Mouse (Mus musculus) midbrain, postnatal 0 days (tissue): Measurements from ENCODE around the gene Ehd4. TPM values are rescaled to one million over a fixed set of nuclear protein-coding genes. Genes with fewer than 3 reads are reported as not detected.

Source experiments
- ATAC-seq: fragments of 200-750 bp; cut with Nextera tagmentation; 2 replicates; pipeline ENCODE4 v1.8.0; 2017; ENCODE audit warnings: moderate number of reproducible peaks, mild to moderate bottlenecking, moderate TSS enrichment, moderate library complexity; ENCODE audit not compliant: low FRiP score
- DNase-seq: peaks from one replicate; pipeline ENCODE4 v3.0.0-alpha.2; 2015; ENCODE audit warnings: low spot score
- H3K27ac ChIP-seq: fragments of 300-500 bp; sonication (generic); 2 replicates; pipeline ENCODE4 v1.5.1; 2014; ENCODE audit warnings: low read depth, mild to moderate bottlenecking, low read length, mixed read lengths
- H3K27me3 ChIP-seq: fragments of 300-500 bp; sonication (generic); 2 replicates; pipeline ENCODE4 v1.6.1; 2014; ENCODE audit warnings: low read length, control low read depth, mixed read lengths; ENCODE audit not compliant: insufficient read depth
- H3K36me3 ChIP-seq: fragments of 300-500 bp; sonication (generic); 2 replicates; pipeline ENCODE4 v1.6.1; 2014; ENCODE audit warnings: low read length, control low read depth, mixed read lengths; ENCODE audit not compliant: insufficient read depth
- H3K4me1 ChIP-seq: fragments of 300-500 bp; sonication (generic); 2 replicates; pipeline ENCODE4 v1.6.1; 2014; ENCODE audit warnings: mild to moderate bottlenecking, control low read depth, antibody characterized with exemption, low read length, mixed read lengths; ENCODE audit not compliant: insufficient read depth
- H3K4me2 ChIP-seq: fragments of 300-500 bp; sonication (generic); 2 replicates; pipeline ENCODE4 v1.6.1; 2014; ENCODE audit warnings: low read depth, mild to moderate bottlenecking, low read length, mixed read lengths; ENCODE audit not compliant: poor library complexity, severe bottlenecking
- H3K4me3 ChIP-seq: fragments of 300-500 bp; sonication (generic); 2 replicates; pipeline ENCODE4 v1.5.1; 2014; ENCODE audit warnings: low read depth, mild to moderate bottlenecking, low read length, moderate library complexity
- H3K9ac ChIP-seq: fragments of 300-500 bp; sonication (generic); replicated peaks from 2 replicates; pipeline ENCODE4 v1.6.1; 2014; ENCODE audit warnings: mild to moderate bottlenecking, low read length, moderate library complexity, mixed read lengths; ENCODE audit not compliant: poor library complexity, severe bottlenecking
- H3K9me3 ChIP-seq: fragments of 300-500 bp; sonication (generic); 2 replicates; pipeline ENCODE4 v1.6.1; 2016; ENCODE audit warnings: low read length, control low read depth
- CTCF ChIP-seq: IDR thresholded peaks from 2 replicates; pipeline ENCODE4 v1.5.1; 2016; ENCODE audit warnings: antibody characterized with exemption, mild to moderate bottlenecking
- WGBS: fragments of 180-500 bp; shearing (Covaris S2); extraction: QIAGEN DNeasy Blood & Tissue Kit; methylation state at CpG from one replicate; pipeline ENCODE4 v1.1.7; 2014; 5-methylcytosine and 5-hydroxymethylcytosine counted together
- polyA plus RNA-seq: library from polyadenylated mRNA; unstranded; fragments of >200 nt; fragmentation: Nextera tagmentation; extraction: Ambion mirVana; gene quantifications from 2 replicates; pipeline ENCODE4 v1.2.1, GENCODE M21; 2015
- total RNA-seq: library from RNA; depleted of rRNA; stranded (reverse); fragments of >200 nt; gene quantifications from 2 replicates; pipeline ENCODE4 v1.2.3, GENCODE M21; 2014

Ehd4 gene
- total and polyA plus RNA-seq, 2 experiments from 2014 or later = 9.5 to 16.2 TPM

GRCm38 (mm10) chr2:120131881-120132280, 22.5 kb downstream of the Ehd4 start:
- no peak for TF ChIP-seq CTCF
- Histone ChIP-seq H3K36me3 (no peaks in the 10 kb centered on the region), H3K4me2 (no peak overlapping the region), H3K4me1 (no peaks in the 10 kb centered on the region), H3K9me3 (no peaks in the 10 kb centered on the region), H3K27ac (no peak overlapping the region), H3K27me3 (no peaks in the 10 kb centered on the region), H3K4me3 (no peak overlapping the region), H3K9ac (no peak overlapping the region)
- 93% methylated on average over 1 of the region's 1 CpGs for WGBS
- DNase-seq (no peak), ATAC-seq (no peak)

DNA sequence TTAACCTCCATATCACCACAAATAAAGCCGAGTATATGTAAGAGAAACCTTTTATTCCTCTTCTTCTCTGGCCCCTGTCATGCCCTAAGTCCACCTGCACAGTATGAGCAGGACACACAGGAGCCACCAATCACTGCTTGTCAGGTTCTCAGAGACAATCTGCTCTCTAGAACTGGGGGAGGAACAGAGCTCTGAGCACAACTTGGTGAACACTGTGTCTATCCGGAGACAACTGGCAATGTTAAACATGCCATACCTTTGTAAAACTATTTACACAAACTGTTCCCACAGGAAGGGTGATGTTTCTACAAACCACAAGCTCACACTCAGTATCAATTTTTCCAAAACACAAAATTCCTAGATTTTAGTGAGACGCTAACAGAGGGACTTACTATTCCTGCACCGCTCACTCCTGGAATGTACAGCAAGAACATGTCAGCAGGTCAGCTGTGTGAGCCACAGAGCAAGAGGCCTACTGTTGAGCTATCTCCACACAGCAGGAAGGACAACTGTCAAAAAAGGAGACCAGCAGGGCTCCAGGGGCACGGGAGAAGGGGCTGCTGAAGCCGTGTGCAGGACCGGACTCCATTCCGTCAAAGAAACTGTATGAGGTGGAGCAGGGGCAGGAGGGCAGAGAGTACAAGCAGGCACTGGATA, 25.0 kb downstream of the Ehd4 start:
- Histone ChIP-seq H3K4me1 (no peaks in the 10 kb centered on the region), H3K9me3 (no peaks in the 10 kb centered on the region), H3K9ac (no peak overlapping the region), H3K4me2 (no peak overlapping the region), H3K27ac (no peak overlapping the region), H3K4me3 (no peak overlapping the region), H3K27me3 (no peaks in the 10 kb centered on the region), H3K36me3 (no peaks in the 10 kb centered on the region)
- DNase-seq (no peak), ATAC-seq (no peak)
- TF ChIP-seq CTCF = no peak
- WGBS = 76% methylated on average over 8 of the region's 8 CpGs

DNA sequence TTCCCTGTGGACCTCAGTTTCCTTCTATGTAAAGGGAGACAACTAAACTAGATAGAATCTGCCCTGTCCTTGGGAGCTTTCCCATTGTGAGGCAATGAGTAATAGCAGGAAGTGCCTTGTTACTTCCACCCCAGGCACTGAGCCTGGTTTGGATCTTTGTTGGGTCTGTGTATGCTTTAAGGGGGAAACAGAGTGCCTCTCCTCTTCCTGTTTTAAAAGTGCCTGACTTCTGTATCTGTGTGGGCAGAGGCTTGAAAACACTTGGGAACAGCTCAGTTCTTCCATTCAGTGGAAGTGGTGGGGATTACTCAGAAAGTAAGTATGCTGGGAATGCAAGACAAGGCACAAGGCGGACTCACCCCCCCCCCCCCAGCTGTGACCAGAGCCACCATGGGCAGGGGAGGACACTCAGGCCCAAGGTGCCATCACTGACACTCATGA, 25.8 kb downstream of the Ehd4 start:
- Histone ChIP-seq H3K36me3 (no peaks in the 10 kb centered on the region), H3K4me1 (no peaks in the 10 kb centered on the region), H3K4me2 (no peak overlapping the region), H3K4me3 (no peak overlapping the region), H3K27me3 (no peaks in the 10 kb centered on the region), H3K9ac (no peak overlapping the region), H3K9me3 (no peaks in the 10 kb centered on the region), H3K27ac (no peak overlapping the region)
- TF ChIP-seq CTCF = no peak
- 55% methylated on average over 1 of the region's 1 CpGs for WGBS
- ATAC-seq = no peak
- DNase-seq = no peak

DNA sequence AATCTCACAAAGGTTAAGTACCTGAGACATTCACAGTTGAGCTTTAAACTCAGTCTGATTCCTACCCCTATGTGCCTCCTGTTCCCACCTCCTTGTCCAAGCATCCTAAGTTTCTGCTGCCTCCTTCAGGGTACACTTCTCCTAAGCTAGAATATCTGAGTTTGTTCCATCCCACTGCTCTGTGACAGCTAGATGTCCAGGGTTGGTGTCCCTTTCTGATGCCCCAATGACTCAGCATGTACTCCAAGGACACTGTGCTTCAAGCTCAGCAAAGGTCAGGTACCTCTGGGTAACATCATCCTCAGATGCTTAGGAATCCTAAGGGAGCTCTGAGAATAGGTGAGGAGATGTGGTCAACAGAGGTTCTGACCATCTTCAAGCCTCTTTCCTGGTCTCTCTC, 26.4 kb downstream of the Ehd4 start:
- no peaks in the 10 kb centered on the region for H3K9me3 ChIP-seq

GRCm38 (mm10) chr2:120126901-120127300, 27.5 kb downstream of the Ehd4 start:
- 96% methylated on average over 1 of the region's 1 CpGs for WGBS
- no peak for ATAC-seq
- TF ChIP-seq CTCF = no peak
- H3K4me3 ChIP-seq = no peak overlapping the region
- H3K9ac ChIP-seq = no peak overlapping the region
- DNase-seq = no peak
- no peaks in the 10 kb centered on the region for H3K36me3 ChIP-seq
- H3K27me3 ChIP-seq = no peaks in the 10 kb centered on the region
- H3K27ac ChIP-seq = no peak overlapping the region
- H3K4me1 ChIP-seq = no peaks in the 10 kb centered on the region
- H3K4me2 ChIP-seq = no peak overlapping the region
- no peaks in the 10 kb centered on the region for H3K9me3 ChIP-seq

More for the DNA sequence above, 26.4 kb downstream of the Ehd4 start:
- DNase-seq (no peak), ATAC-seq (no peak)
- Histone ChIP-seq H3K9ac (no peak overlapping the region), H3K4me1 (no peaks in the 10 kb centered on the region), H3K4me2 (no peak overlapping the region), H3K36me3 (no peaks in the 10 kb centered on the region), H3K27ac (no peak overlapping the region), H3K4me3 (no peak overlapping the region), H3K27me3 (no peaks in the 10 kb centered on the region)
- no peak for TF ChIP-seq CTCF

DNA sequence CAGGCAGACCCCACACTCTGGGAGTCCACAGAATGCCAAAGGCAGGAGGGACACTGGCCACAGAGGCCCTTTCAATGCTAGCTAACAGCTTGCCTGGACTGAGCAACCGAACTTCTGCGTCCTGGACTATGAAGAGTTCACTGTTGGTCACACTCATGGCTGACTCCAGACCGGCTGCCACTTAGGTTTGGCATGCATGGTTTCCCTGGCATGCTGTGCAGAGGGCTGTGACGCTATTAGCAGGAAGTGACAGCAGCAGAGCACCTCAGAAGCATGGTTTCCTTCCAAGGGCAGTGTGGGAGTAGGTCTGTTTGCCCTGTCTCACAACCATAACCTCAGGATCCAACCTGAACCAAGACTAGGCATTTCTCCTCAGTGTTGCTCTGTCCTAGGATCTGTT, 28.0 kb downstream of the Ehd4 start:
- TF ChIP-seq CTCF = no peak
- Histone ChIP-seq H3K4me2 (no peak overlapping the region), H3K9ac (no peak overlapping the region), H3K27me3 (no peaks in the 10 kb centered on the region), H3K27ac (no peak overlapping the region), H3K4me3 (no peak overlapping the region), H3K36me3 (no peaks in the 10 kb centered on the region), H3K4me1 (no peaks in the 10 kb centered on the region), H3K9me3 (no peaks in the 10 kb centered on the region)
- DNase-seq (no peak), ATAC-seq (no peak)
- 89% methylated on average over 4 of the region's 4 CpGs for WGBS
